Mouse (Mus musculus) neural tube, embryonic 11.5 days (tissue): ENCODE measurements at regions not wholly inside any gene's neighbourhood (a gene's known extent, or its start where the extent isn't known, plus 50 kb on each side); places are given as distances from the start of the nearest gene placed in this dataset.
A peak's percentile ranks its signal among the peaks of the same experiment; 100 is the strongest.

Experiments
- ATAC-seq: fragments of 200-750 bp; cut with Nextera tagmentation; 2 replicates; pipeline ENCODE4 v1.8.0; 2017; ENCODE audit warnings: moderate number of reproducible peaks, mild to moderate bottlenecking, moderate TSS enrichment, moderate library complexity; ENCODE audit not compliant: insufficient read depth, low FRiP score, low TSS enrichment
- DNase-seq: peaks from one replicate; pipeline ENCODE4 v3.0.0-alpha.2; 2015; ENCODE audit warnings: low spot score
- H3K27ac ChIP-seq: fragments of 300-500 bp; sonication (generic); 2 replicates; pipeline ENCODE4 v1.5.1; 2014; ENCODE audit warnings: low read depth, mild to moderate bottlenecking, low read length
- H3K27me3 ChIP-seq: fragments of 300-500 bp; sonication (generic); 2 replicates; pipeline ENCODE4 v1.6.1; 2014; ENCODE audit warnings: mild to moderate bottlenecking, low read length, mixed read lengths; ENCODE audit not compliant: control insufficient read depth, insufficient read depth
- H3K36me3 ChIP-seq: fragments of 300-500 bp; sonication (generic); 2 replicates; pipeline ENCODE4 v1.6.1; 2014; ENCODE audit warnings: mild to moderate bottlenecking, low read length, moderate library complexity, mixed read lengths; ENCODE audit not compliant: control insufficient read depth, insufficient read depth
- H3K4me1 ChIP-seq: fragments of 300-500 bp; sonication (generic); 2 replicates; pipeline ENCODE4 v1.6.1; 2014; ENCODE audit warnings: low read length, mixed read lengths; ENCODE audit not compliant: control insufficient read depth, insufficient read depth
- H3K4me2 ChIP-seq: fragments of 300-500 bp; sonication (generic); 2 replicates; pipeline ENCODE4 v1.6.1; 2014; ENCODE audit warnings: low read depth, mild to moderate bottlenecking, moderate library complexity
- H3K4me3 ChIP-seq: fragments of 300-500 bp; sonication (generic); 2 replicates; pipeline ENCODE4 v1.5.1; 2014; ENCODE audit warnings: low read depth, low read length
- H3K9ac ChIP-seq: fragments of 300-500 bp; sonication (generic); 2 replicates; pipeline ENCODE4 v1.6.1; 2014; ENCODE audit warnings: mild to moderate bottlenecking, low read length
- H3K9me3 ChIP-seq: fragments of 300-500 bp; sonication (generic); 2 replicates; pipeline ENCODE4 v1.6.1; 2016; ENCODE audit warnings: low read length; ENCODE audit not compliant: control insufficient read depth
- WGBS: fragments of 180-500 bp; shearing (Covaris S2); extraction: QIAGEN DNeasy Blood & Tissue Kit; methylation state at CpG from one replicate; pipeline ENCODE4 v1.1.7; 2014; 5-methylcytosine and 5-hydroxymethylcytosine counted together

GRCm38 (mm10) chrX:82741478-82741877 lies 207.2 kb upstream of the Dmd start:
- Histone ChIP-seq H3K36me3 (no peaks in the 10 kb centered on the region), H3K4me2 (no peak overlapping the region), H3K27me3 (no peaks in the 10 kb centered on the region), H3K9me3 (no peaks in the 10 kb centered on the region), H3K4me3 (no peak overlapping the region), H3K4me1 (no peaks in the 10 kb centered on the region), H3K27ac (no peak overlapping the region), H3K9ac (no peak overlapping the region)
- DNase-seq (no peak), ATAC-seq (no peak)

GRCm38 (mm10) chrX:82764204-82764603 lies 184.5 kb upstream of the Dmd start:
- DNase-seq (no peak), ATAC-seq (no peak)
- no peaks in the 10 kb centered on the region for H3K9me3 ChIP-seq
- H3K4me1 ChIP-seq: no peaks in the 10 kb centered on the region
- no peak overlapping the region for H3K4me3 ChIP-seq
- H3K36me3 ChIP-seq: no peaks in the 10 kb centered on the region
- H3K27ac ChIP-seq: no peak overlapping the region
- 29% methylated on average over 2 of the region's 2 CpGs for WGBS
- H3K27me3 ChIP-seq: no peaks in the 10 kb centered on the region
- H3K9ac ChIP-seq: no peak overlapping the region
- H3K4me2 ChIP-seq: no peak overlapping the region

GRCm38 (mm10) chrX:82809171-82809570 lies 139.5 kb upstream of the Dmd start:
- H3K4me2 ChIP-seq: no peak overlapping the region
- H3K36me3 ChIP-seq: no peaks in the 10 kb centered on the region
- 33% methylated on average over 2 of the region's 2 CpGs for WGBS
- no peak overlapping the region for H3K27ac ChIP-seq
- H3K4me3 ChIP-seq: no peak overlapping the region
- DNase-seq: no peak
- H3K9me3 ChIP-seq: no peaks in the 10 kb centered on the region
- no peaks in the 10 kb centered on the region for H3K4me1 ChIP-seq
- ATAC-seq: no peak
- H3K9ac ChIP-seq: no peak overlapping the region
- H3K27me3 ChIP-seq: no peaks in the 10 kb centered on the region

- no peak overlapping the region for H3K4me3 ChIP-seq
- H3K27me3 ChIP-seq: no peaks in the 10 kb centered on the region
- H3K9me3 ChIP-seq: no peaks in the 10 kb centered on the region
- H3K9ac ChIP-seq: no peak overlapping the region
- no peaks in the 10 kb centered on the region for H3K4me1 ChIP-seq
- ATAC-seq (no peak), DNase-seq (no peak)
- 22% methylated on average over 11 of the region's 11 CpGs for WGBS
- no peak overlapping the region for H3K27ac ChIP-seq
- H3K36me3 ChIP-seq: no peaks in the 10 kb centered on the region
- H3K4me2 ChIP-seq: peak overlapping the region; percentile 29; the same call in 1 of the 2 replicates
Measured at GRCm38 (mm10) chrX:82814618-82815017, 134.1 kb upstream of the Dmd start.

- Histone ChIP-seq H3K27ac (no peak overlapping the region), H3K9me3 (no peaks in the 10 kb centered on the region), H3K4me3 (no peak overlapping the region), H3K4me1 (no peaks in the 10 kb centered on the region), H3K9ac (no peak overlapping the region), H3K4me2 (no peak overlapping the region), H3K27me3 (no peaks in the 10 kb centered on the region), H3K36me3 (no peaks in the 10 kb centered on the region)
- 45% methylated on average over 4 of the region's 4 CpGs for WGBS
- ATAC-seq: no peak
- no peak for DNase-seq
Measured at GRCm38 (mm10) chrX:82817045-82817444, 131.6 kb upstream of the Dmd start.

- DNase-seq: no peak
- no peak for ATAC-seq
- Histone ChIP-seq H3K9me3 (no peaks in the 10 kb centered on the region), H3K27me3 (no peaks in the 10 kb centered on the region), H3K4me1 (no peaks in the 10 kb centered on the region), H3K4me2 (no peak overlapping the region), H3K27ac (no peak overlapping the region), H3K36me3 (no peaks in the 10 kb centered on the region), H3K9ac (no peak overlapping the region), H3K4me3 (no peak overlapping the region)
- 48% methylated on average over 5 of the region's 5 CpGs for WGBS
Measured at GRCm38 (mm10) chrX:82823606-82824005, 125.1 kb upstream of the Dmd start.

GRCm38 (mm10) chrX:82866116-82866515 lies 82.6 kb upstream of the Dmd start:
- Histone ChIP-seq H3K27ac (no peak overlapping the region), H3K4me3 (no peak overlapping the region), H3K4me1 (no peaks in the 10 kb centered on the region), H3K4me2 (no peak overlapping the region), H3K27me3 (no peaks in the 10 kb centered on the region), H3K9ac (no peak overlapping the region), H3K36me3 (no peaks in the 10 kb centered on the region), H3K9me3 (no peaks in the 10 kb centered on the region)
- DNase-seq (no peak), ATAC-seq (no peak)
- 48% methylated on average over 1 of the region's 1 CpGs for WGBS
